Mouse (Mus musculus) stomach, embryonic 16.5 days (tissue): Measurements from ENCODE around the gene Pclo. TPM values are rescaled to one million over a fixed set of nuclear protein-coding genes. Genes with fewer than 3 reads are reported as not detected.

Source experiments
- ATAC-seq: fragments of 200-750 bp; cut with Nextera tagmentation; 2 replicates; pipeline ENCODE4 v1.8.0; 2017; ENCODE audit warnings: moderate number of reproducible peaks, moderate TSS enrichment; ENCODE audit not compliant: insufficient read depth, low FRiP score
- H3K27ac ChIP-seq: fragments of 300-500 bp; sonication (generic); 2 replicates; pipeline ENCODE4 v1.5.1; 2014; ENCODE audit warnings: low read length
- H3K27me3 ChIP-seq: fragments of 300-500 bp; sonication (generic); 2 replicates; pipeline ENCODE4 v1.6.1; 2014; ENCODE audit warnings: low read length, control low read depth, mixed read lengths; ENCODE audit not compliant: control insufficient read depth, insufficient read depth
- H3K36me3 ChIP-seq: fragments of 300-500 bp; sonication (generic); 2 replicates; pipeline ENCODE4 v1.6.1; 2014; ENCODE audit warnings: low read length; ENCODE audit not compliant: control insufficient read depth, insufficient read depth
- H3K4me1 ChIP-seq: fragments of 300-500 bp; sonication (generic); 2 replicates; pipeline ENCODE4 v1.6.1; 2014; ENCODE audit warnings: low read length, control low read depth, mixed read lengths; ENCODE audit not compliant: control insufficient read depth, insufficient read depth
- H3K4me2 ChIP-seq: fragments of 300-500 bp; sonication (generic); 2 replicates; pipeline ENCODE4 v1.6.1; 2014; ENCODE audit warnings: low read depth, low read length, mixed read lengths
- H3K4me3 ChIP-seq: fragments of 300-500 bp; sonication (generic); replicated peaks from 2 replicates; pipeline ENCODE4 v1.5.1; 2014; ENCODE audit warnings: mild to moderate bottlenecking, low read length
- H3K9ac ChIP-seq: fragments of 300-500 bp; sonication (generic); 2 replicates; pipeline ENCODE4 v1.6.1; 2014; ENCODE audit warnings: low read length
- H3K9me3 ChIP-seq: fragments of 300-500 bp; sonication (generic); replicated peaks from 2 replicates; pipeline ENCODE4 v1.6.1; 2016; ENCODE audit warnings: low read length, control low read depth; ENCODE audit not compliant: control insufficient read depth
- WGBS: fragments of 180-500 bp; shearing (Covaris S2); extraction: QIAGEN DNeasy Blood & Tissue Kit; methylation state at CpG from one replicate; pipeline ENCODE4 v1.1.7; 2014; 5-methylcytosine and 5-hydroxymethylcytosine counted together
- polyA plus RNA-seq: library from polyadenylated mRNA; unstranded; fragments of >200 nt; fragmentation: Nextera tagmentation; extraction: Ambion mirVana; gene quantifications from 2 replicates; pipeline ENCODE4 v1.2.1, GENCODE M21; 2015

The Pclo gene
- polyA plus RNA-seq, 1 experiment from 2014 or later: 1.0 TPM

DNA sequence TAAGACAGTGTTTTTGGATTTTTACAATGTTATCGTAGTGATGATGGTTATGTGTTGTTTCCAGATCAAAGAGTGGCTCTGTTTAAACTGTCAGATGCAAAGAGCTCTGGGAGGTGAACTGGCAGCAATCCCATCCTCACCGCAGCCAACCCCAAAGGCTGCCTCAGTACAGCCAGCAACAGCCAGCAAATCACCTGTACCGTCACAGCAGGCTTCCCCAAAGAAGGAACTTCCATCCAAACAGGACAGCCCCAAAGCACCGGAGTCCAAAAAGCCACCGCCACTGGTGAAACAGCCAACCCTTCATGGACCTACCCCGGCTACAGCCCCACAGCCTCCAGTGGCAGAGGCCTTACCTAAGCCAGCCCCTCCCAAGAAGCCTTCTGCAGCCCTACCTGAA is 24.6 kb downstream of the Pclo start:
- no peak overlapping the region for H3K4me3 ChIP-seq
- H3K27ac ChIP-seq: no peak overlapping the region
- 68% methylated on average over 6 of the region's 6 CpGs for WGBS
- H3K27me3 ChIP-seq: no peaks in the 10 kb centered on the region
- H3K4me1 ChIP-seq: no peaks in the 10 kb centered on the region
- no peak for ATAC-seq
- no peaks in the 10 kb centered on the region for H3K9me3 ChIP-seq
- H3K4me2 ChIP-seq: no peak overlapping the region
- H3K9ac ChIP-seq: no peak overlapping the region
- no peaks in the 10 kb centered on the region for H3K36me3 ChIP-seq

DNA sequence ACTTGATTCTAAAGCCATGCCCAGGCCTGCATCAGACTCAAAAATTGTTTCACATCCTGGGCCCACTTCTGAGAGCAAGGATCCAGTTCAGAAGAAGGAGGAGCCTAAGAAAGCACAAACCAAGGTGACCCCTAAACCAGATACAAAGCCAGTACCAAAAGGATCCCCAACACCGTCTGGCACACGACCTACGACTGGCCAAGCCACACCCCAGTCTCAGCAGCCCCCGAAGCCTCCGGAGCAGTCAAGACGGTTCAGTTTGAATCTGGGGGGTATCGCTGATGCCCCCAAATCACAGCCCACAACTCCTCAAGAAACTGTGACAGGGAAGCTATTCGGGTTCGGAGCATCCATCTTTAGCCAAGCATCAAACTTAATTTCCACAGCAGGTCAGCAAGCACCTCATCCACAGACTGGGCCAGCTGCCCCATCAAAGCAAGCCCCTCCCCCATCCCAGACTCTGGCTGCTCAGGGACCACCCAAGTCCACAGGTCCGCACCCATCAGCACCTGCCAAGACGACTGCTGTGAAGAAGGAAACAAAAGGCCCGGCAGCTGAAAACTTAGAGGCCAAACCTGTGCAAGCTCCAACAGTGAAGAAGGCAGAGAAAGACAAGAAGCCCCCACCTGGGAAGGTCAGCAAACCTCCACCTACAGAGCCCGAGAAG is 25.4 kb downstream of the Pclo start:
- ATAC-seq: no peak
- H3K4me3 ChIP-seq: no peak overlapping the region

DNA sequence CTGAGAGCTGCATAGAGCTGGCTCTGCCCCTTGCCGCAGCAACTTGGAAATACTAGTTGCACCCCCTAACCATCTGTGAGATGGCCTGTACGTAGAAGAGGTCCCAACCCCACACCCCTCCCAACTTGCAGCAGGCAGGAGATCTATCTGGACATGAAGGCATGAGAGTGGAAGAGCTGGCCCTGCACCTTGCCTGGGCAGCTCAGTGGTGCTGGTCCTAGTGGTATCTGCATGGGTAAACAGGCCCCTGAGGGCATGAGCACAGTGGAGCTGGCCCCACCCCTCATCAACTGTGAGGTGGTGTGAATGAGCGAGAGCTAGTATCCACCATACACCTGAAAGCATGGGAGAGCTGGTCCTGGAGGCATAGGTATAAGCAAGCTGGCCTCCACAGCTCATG is 60.9 kb downstream of the Pclo start:
- no peaks in the 10 kb centered on the region for H3K4me1 ChIP-seq
- H3K27ac ChIP-seq: no peak overlapping the region
- H3K4me2 ChIP-seq: no peak overlapping the region
- 0 out of 2 replicates have a peak, but pooled peaks have one; percentile 44 for ATAC-seq
- 91% methylated on average over 3 of the region's 3 CpGs for WGBS
- no peaks in the 10 kb centered on the region for H3K36me3 ChIP-seq
- H3K9me3 ChIP-seq: no peaks in the 10 kb centered on the region
- H3K4me3 ChIP-seq: no peak overlapping the region
- no peaks in the 10 kb centered on the region for H3K27me3 ChIP-seq
- H3K9ac ChIP-seq: no peak overlapping the region

More for the DNA sequence above, 25.4 kb downstream of the Pclo start:
- Histone ChIP-seq H3K36me3 (no peaks in the 10 kb centered on the region), H3K9ac (no peak overlapping the region), H3K27ac (no peak overlapping the region), H3K27me3 (no peaks in the 10 kb centered on the region), H3K4me2 (no peak overlapping the region), H3K4me1 (no peaks in the 10 kb centered on the region), H3K9me3 (no peaks in the 10 kb centered on the region)
- WGBS: 67% methylated on average over 13 of the region's 13 CpGs

DNA sequence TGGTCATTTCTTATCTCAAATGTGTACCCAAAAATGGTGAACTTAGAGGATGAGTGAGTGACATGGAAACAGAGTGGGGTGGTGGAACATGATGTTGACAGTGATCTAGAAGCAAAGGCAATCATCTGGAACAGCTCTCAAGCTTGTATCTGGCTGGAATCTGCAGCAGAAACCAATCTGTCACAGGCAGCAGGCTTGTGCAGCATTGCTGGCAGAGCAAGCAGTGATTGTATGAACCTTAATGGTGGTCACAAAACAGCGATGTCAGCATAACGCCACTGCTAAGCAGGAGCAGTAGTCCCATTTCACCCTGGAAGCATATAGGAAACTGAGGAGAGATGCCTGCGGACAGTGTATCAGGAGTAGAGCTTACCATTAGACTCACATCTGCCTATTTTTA is 76.8 kb downstream of the Pclo start:
- Histone ChIP-seq H3K27ac (no peak overlapping the region), H3K4me1 (no peaks in the 10 kb centered on the region), H3K27me3 (no peaks in the 10 kb centered on the region), H3K36me3 (no peaks in the 10 kb centered on the region), H3K4me3 (no peak overlapping the region), H3K4me2 (no peak overlapping the region), H3K9ac (no peak overlapping the region), H3K9me3 (no peaks in the 10 kb centered on the region)
- WGBS: 76% methylated on average over 3 of the region's 3 CpGs
- ATAC-seq: no peak

DNA sequence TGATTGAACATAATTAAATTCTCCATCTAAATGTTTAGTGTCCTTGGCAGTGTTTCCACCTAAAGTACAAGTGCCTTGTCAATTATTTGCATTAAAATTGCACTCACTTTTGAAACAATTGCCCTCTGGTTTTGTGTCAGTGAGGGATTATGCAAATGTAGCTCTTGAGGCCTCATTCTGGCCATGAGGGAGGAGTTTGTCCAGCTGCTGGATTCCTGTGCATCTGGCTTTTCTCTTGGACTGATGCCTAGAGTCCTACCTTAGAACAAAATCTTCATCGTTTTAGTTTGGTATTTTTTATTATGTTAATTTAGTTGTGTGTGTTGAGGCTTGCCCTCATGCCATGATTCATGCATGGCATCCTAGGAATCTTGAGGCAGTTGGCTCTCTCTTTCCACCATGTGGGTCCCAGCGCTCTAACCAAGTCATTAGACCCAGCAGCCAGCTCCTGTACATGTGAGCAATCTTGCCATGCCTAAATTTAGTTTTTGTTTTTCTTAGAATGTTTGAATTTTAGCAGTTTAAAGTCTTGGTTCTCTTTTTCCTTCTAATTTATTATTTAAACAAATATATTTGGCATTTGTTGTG is 80.8 kb downstream of the Pclo start:
- WGBS: 62% methylated on average over 2 of the region's 2 CpGs
- H3K27ac ChIP-seq: no peak overlapping the region
- no peak overlapping the region for H3K4me3 ChIP-seq
- no peak overlapping the region for H3K4me2 ChIP-seq
- no peaks in the 10 kb centered on the region for H3K36me3 ChIP-seq
- H3K4me1 ChIP-seq: no peaks in the 10 kb centered on the region
- H3K27me3 ChIP-seq: no peaks in the 10 kb centered on the region
- no peak overlapping the region for H3K9ac ChIP-seq
- no peak for ATAC-seq
- no peaks in the 10 kb centered on the region for H3K9me3 ChIP-seq

DNA sequence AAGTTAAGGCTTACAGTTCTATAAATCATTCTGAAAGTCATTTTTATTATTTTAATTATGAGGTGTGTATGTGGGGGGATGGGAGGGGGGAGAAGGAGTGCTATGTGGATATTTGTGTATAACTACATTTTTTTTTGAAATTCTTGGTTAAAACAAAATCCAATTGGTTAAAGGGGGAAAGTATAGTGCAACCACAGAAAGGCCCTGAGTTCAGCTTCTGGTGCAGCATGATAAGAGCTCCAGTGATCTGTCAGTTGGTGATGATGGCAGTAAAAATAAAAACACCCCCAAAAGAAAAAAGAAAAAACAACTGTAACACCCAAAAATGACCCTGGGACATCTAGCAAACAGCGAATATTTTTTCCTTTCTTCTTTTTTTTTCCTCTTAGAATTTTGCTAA is 93.6 kb downstream of the Pclo start:
- H3K27me3 ChIP-seq: no peaks in the 10 kb centered on the region
- no peak overlapping the region for H3K9ac ChIP-seq
- H3K9me3 ChIP-seq: no peaks in the 10 kb centered on the region
- no peak overlapping the region for H3K4me2 ChIP-seq
- H3K27ac ChIP-seq: no peak overlapping the region
- H3K36me3 ChIP-seq: no peaks in the 10 kb centered on the region
- H3K4me3 ChIP-seq: no peak overlapping the region
- H3K4me1 ChIP-seq: no peaks in the 10 kb centered on the region
- no peak for ATAC-seq
- WGBS: 58% methylated on average over 1 of the region's 1 CpGs

DNA sequence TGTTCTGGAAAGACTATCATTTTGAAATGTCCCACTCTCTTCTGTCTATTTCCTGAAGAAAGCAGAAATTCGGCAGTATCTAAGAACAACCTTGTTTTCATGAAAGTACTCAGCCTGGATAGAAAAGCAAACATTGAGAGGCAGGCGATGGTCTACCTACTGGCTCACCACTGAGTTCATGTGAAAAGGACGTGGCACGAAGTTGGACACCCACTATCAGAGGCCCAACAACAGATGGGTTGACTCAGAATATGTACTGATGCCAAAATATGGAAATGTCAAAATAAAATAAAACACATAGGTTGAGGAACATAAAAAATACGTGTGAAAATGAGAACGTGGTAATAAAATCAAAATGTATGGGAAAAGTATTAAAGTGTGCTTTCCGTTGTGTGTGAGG is 106.4 kb downstream of the Pclo start:
- no peaks in the 10 kb centered on the region for H3K9me3 ChIP-seq
- no peaks in the 10 kb centered on the region for H3K4me1 ChIP-seq
- H3K4me2 ChIP-seq: no peak overlapping the region
- WGBS: 72% methylated on average over 7 of the region's 7 CpGs
- no peaks in the 10 kb centered on the region for H3K36me3 ChIP-seq
- H3K9ac ChIP-seq: no peak overlapping the region
- ATAC-seq: no peak
- H3K27me3 ChIP-seq: no peaks in the 10 kb centered on the region
- no peak overlapping the region for H3K4me3 ChIP-seq
- no peak overlapping the region for H3K27ac ChIP-seq

DNA sequence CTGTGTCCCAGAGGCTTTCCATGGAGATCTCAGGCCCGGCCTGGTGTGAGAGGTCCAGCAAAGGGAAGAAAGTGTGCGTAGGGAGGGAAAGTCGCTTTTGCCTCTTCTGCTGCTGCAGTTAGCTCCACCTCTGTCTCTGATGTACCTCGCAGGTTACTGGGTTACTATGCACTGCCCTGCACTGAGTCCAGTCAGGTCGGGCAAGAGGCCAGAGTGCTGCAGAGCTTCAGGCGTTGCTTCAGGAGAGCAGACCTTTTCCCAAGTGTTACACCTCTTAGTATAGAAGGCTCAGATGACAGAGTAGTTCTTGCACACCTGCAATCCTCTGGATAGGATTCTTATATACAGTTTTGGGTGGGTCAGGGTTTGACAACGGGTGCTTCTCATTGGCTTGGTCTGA is 108.6 kb downstream of the Pclo start:
- 69% methylated on average over 7 of the region's 7 CpGs for WGBS
- Histone ChIP-seq H3K27me3 (no peaks in the 10 kb centered on the region), H3K27ac (no peak overlapping the region), H3K4me3 (no peak overlapping the region), H3K36me3 (no peaks in the 10 kb centered on the region), H3K4me2 (no peak overlapping the region), H3K9me3 (no peaks in the 10 kb centered on the region), H3K9ac (no peak overlapping the region), H3K4me1 (no peaks in the 10 kb centered on the region)
- ATAC-seq: no peak

DNA sequence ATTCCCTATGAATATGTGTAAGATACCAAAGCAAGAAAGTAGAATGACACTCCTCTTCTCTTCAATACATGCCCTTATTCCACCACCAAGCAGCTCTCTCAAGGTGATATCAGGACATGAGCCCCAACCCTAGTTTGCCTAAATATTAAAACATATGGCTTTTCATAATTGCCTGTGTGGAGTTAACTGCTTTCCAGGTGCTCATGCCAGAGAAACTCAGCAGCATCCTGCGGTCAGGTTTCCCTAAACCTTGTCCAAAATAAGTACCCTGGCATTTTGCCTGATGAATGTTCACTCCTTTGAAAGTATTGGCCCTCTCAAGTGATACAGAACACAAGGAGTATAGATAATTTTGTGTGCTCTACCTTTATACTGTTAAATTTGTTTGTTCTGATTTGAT is 126.5 kb downstream of the Pclo start:
- H3K4me3 ChIP-seq: no peak overlapping the region
- H3K9ac ChIP-seq: no peak overlapping the region
- no peaks in the 10 kb centered on the region for H3K36me3 ChIP-seq
- H3K9me3 ChIP-seq: no peaks in the 10 kb centered on the region
- H3K27me3 ChIP-seq: no peaks in the 10 kb centered on the region
- no peak overlapping the region for H3K4me2 ChIP-seq
- no peak overlapping the region for H3K27ac ChIP-seq
- H3K4me1 ChIP-seq: no peaks in the 10 kb centered on the region
- ATAC-seq: no peak
- WGBS: 85% methylated on average over 1 of the region's 1 CpGs
